Mouse (Mus musculus) hindbrain, embryonic 15.5 days (tissue): ENCODE results near the gene Loxl1. TPM values are rescaled to one million over a fixed set of nuclear protein-coding genes. Genes with fewer than 3 reads are reported as not detected.

ENCODE experiments used
- ATAC-seq: fragments of 200-750 bp; cut with Nextera tagmentation; 2 replicates; pipeline ENCODE4 v1.8.0; 2017; ENCODE audit warnings: low read depth, moderate number of reproducible peaks, moderate TSS enrichment; ENCODE audit not compliant: low FRiP score
- H3K27ac ChIP-seq: fragments of 300-500 bp; sonication (generic); replicated peaks from 2 replicates; pipeline ENCODE4 v1.5.1; 2015; ENCODE audit warnings: mild to moderate bottlenecking, inconsistent platforms
- H3K27me3 ChIP-seq: fragments of 300-500 bp; sonication (generic); 2 replicates; pipeline ENCODE4 v1.6.1; 2015; ENCODE audit warnings: control low read depth, inconsistent platforms
- H3K36me3 ChIP-seq: fragments of 300-500 bp; sonication (generic); 2 replicates; pipeline ENCODE4 v1.6.1; 2015; ENCODE audit warnings: control low read depth, inconsistent platforms
- H3K4me1 ChIP-seq: fragments of 300-500 bp; sonication (generic); replicated peaks from 2 replicates; pipeline ENCODE4 v1.6.1; 2015; ENCODE audit warnings: control low read depth, inconsistent platforms
- H3K4me2 ChIP-seq: fragments of 300-500 bp; sonication (generic); 2 replicates; pipeline ENCODE4 v1.6.1; 2015; ENCODE audit warnings: moderate library complexity, mild to moderate bottlenecking, inconsistent platforms
- H3K4me3 ChIP-seq: fragments of 300-500 bp; sonication (generic); 2 replicates; pipeline ENCODE4 v1.5.1; 2015; ENCODE audit warnings: mild to moderate bottlenecking, inconsistent platforms
- H3K9ac ChIP-seq: fragments of 300-500 bp; sonication (generic); 2 replicates; pipeline ENCODE4 v1.6.1; 2015; ENCODE audit warnings: inconsistent platforms
- H3K9me3 ChIP-seq: fragments of 300-500 bp; sonication (generic); 2 replicates; pipeline ENCODE4 v1.6.1; 2016; ENCODE audit warnings: control low read depth, inconsistent platforms
- WGBS: fragments of 180-500 bp; shearing (Covaris S2); methylation state at CpG from one replicate; pipeline ENCODE4 v1.1.7; 2015; 5-methylcytosine and 5-hydroxymethylcytosine counted together
- polyA plus RNA-seq: library from polyadenylated mRNA; unstranded; fragments of >200 nt; fragmentation: Nextera tagmentation; extraction: Ambion mirVana; gene quantifications from 2 replicates; pipeline ENCODE4 v1.2.1, GENCODE M21; 2015

Gene Loxl1
- polyA plus RNA-seq, 1 experiment from 2014 or later, result 10.7 TPM

DNA sequence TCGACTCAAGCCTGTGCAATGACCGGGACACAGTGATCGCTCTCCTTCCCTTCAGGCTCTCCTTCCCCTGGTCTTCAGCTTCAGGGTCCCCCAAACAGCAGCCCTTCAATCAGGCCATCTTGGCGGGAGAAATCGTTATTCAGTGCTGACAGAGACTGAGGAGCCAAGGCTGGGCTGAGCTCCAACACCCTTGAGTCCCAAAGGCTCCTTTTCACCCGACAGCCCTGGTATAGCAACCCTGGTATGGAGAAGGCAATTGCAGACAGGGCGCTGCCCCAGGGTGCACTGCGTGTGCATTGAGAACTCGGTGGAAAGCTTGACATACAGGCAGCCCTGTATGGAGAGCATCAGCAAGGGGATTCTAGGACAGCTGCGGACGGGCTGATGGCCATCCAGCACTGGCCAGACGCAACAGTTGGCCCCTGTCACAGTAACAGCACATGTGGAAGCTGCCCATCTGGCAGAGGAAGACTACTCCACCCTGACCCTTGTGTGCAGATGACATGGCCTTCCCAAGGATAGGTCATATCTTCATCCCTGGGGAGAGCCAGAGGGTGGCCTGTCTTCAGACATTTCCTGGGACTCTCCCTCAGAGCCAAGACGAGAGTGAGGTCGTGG is 2.8 kb downstream of the Loxl1 start:
- peaks cover 54% of the 10 kb centered on the region for H3K4me1 ChIP-seq

GRCm38 (mm10) chr9:58308395-58308794 is 4.6 kb downstream of the Loxl1 start:
- no peak overlapping the region for H3K4me3 ChIP-seq
- no peaks in the 10 kb centered on the region for H3K9me3 ChIP-seq
- ATAC-seq, result no peak
- WGBS, result 39% methylated on average over 6 of the region's 6 CpGs
- peaks cover 56% of the 10 kb centered on the region for H3K4me1 ChIP-seq
- H3K36me3 ChIP-seq, result no peaks in the 10 kb centered on the region
- H3K9ac ChIP-seq, result no peak overlapping the region
- H3K27me3 ChIP-seq, result peaks cover 22% of the 10 kb centered on the region
- H3K4me2 ChIP-seq, result no peak overlapping the region
- H3K27ac ChIP-seq, result no peak overlapping the region

More for the DNA sequence above, 2.8 kb downstream of the Loxl1 start:
- Histone ChIP-seq H3K4me2 (no peak overlapping the region; the same call in 1 of the 2 replicates), H3K9me3 (no peaks in the 10 kb centered on the region), H3K4me3 (no peak overlapping the region), H3K27ac (no peak overlapping the region), H3K27me3 (peaks cover 25% of the 10 kb centered on the region), H3K36me3 (no peaks in the 10 kb centered on the region), H3K9ac (no peak overlapping the region)
- WGBS, result 65% methylated on average over 14 of the region's 14 CpGs
- no peak for ATAC-seq

- no peak overlapping the region for H3K4me3 ChIP-seq
- H3K4me1 ChIP-seq, result peaks cover 37% of the 10 kb centered on the region
- H3K27me3 ChIP-seq, result peaks cover 5% of the 10 kb centered on the region; the same call in 1 of the 2 replicates
- H3K36me3 ChIP-seq, result no peaks in the 10 kb centered on the region
- H3K27ac ChIP-seq, result no peak overlapping the region
- H3K9me3 ChIP-seq, result no peaks in the 10 kb centered on the region
- H3K4me2 ChIP-seq, result no peak overlapping the region
- 30% methylated on average over 6 of the region's 6 CpGs for whole genome bisulfite sequencing
- no peak overlapping the region for H3K9ac ChIP-seq
- no peak for ATAC-seq
Observed at GRCm38 (mm10) chr9:58305686-58306085, 7.3 kb downstream of the Loxl1 start.

DNA sequence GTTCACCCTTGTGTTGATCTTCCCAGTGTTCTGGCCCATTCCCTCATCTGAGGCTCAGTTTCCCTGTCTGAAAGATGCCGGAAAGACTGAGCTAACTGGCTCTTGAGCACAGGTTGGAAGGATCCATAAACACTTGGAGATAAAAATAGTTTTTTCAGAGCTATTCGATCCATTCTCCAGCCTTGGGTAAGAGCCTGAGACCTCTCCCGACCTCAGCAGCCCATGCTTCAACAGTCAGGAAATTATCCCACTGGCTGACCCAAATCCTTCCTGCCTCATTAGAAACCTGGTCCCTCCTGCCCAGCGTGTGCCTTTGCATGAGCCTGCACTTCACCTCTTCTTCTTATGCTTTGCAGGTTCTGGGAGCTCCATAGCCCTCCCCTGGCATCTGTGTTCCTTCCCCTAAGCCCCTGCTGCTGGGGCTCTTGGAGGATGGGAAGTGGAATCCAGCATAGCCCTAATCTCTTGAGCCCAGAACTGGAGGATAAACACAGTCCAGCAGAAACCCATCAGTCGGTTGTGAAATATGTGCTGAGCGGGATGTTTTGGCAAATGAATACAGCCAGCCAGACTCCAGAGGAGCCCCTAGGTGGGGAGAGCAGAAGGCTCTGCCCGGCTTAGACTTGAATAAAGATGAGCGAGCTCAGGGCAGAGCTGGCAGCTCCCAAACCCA is 9.3 kb downstream of the Loxl1 start:
- 58% methylated on average over 8 of the region's 8 CpGs for WGBS
- Histone ChIP-seq H3K4me2 (no peak overlapping the region), H3K4me1 (peaks cover 32% of the 10 kb centered on the region), H3K27ac (0 out of 2 replicates have a peak overlapping the region, but pooled peaks have one; percentile 22), H3K9ac (no peak overlapping the region), H3K36me3 (no peaks in the 10 kb centered on the region), H3K27me3 (no peaks in the 10 kb centered on the region), H3K4me3 (no peak overlapping the region), H3K9me3 (no peaks in the 10 kb centered on the region)
- no peak for ATAC-seq

- no peak overlapping the region for H3K4me2 ChIP-seq
- WGBS, result 67% methylated on average over 5 of the region's 5 CpGs
- no peak overlapping the region for H3K27ac ChIP-seq
- H3K4me3 ChIP-seq, result no peak overlapping the region
- H3K27me3 ChIP-seq, result no peaks in the 10 kb centered on the region
- peaks cover 26% of the 10 kb centered on the region for H3K4me1 ChIP-seq
- H3K9me3 ChIP-seq, result no peaks in the 10 kb centered on the region
- no peaks in the 10 kb centered on the region for H3K36me3 ChIP-seq
- H3K9ac ChIP-seq, result no peak overlapping the region
- 0 out of 2 replicates have a peak, but pooled peaks have one; percentile 19 for ATAC-seq
Observed at GRCm38 (mm10) chr9:58303115-58303514, 9.9 kb downstream of the Loxl1 start.

- no peak overlapping the region for H3K27ac ChIP-seq
- WGBS, result 58% methylated on average over 2 of the region's 2 CpGs
- no peak for ATAC-seq
Observed at GRCm38 (mm10) chr9:58299356-58299799, 13.6 kb downstream of the Loxl1 start.

DNA sequence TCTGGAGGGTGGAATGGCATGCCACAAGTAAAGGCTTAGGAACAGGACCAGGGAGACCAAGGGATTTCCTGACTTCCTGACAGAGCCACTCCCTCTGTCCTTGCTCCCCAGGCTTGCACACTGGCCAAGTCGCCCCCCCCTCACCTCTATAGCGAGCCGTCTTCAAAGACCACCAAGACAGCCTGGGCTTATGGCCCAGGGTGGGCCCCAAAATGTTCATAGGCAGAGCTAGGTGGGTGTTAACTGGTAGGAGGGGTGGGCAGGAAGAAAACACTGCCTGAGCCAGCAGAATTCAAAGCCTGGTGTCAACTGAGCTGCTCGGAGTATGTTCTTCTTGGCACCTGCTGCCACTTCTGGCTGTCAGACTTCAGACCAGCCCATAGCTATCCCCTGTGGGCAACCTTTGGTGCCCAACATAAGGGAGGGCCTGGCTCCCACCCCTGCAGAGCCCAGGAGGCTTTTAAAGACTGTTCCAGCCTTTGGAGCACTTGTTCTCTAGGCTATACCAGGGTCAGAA is 15.0 kb downstream of the Loxl1 start:
- Histone ChIP-seq H3K36me3 (no peaks in the 10 kb centered on the region), H3K4me2 (no peak overlapping the region), H3K9ac (no peak overlapping the region), H3K9me3 (no peaks in the 10 kb centered on the region), H3K27me3 (no peaks in the 10 kb centered on the region), H3K4me1 (no peaks in the 10 kb centered on the region), H3K27ac (no peak overlapping the region), H3K4me3 (no peak overlapping the region)
- ATAC-seq, result no peak
- 80% methylated on average over 4 of the region's 4 CpGs for WGBS

More at GRCm38 (mm10) chr9:58299356-58299799, 13.6 kb downstream of the Loxl1 start:
- no peak overlapping the region for H3K9ac ChIP-seq
- H3K9me3 ChIP-seq, result no peaks in the 10 kb centered on the region
- H3K4me1 ChIP-seq, result peaks cover 9% of the 10 kb centered on the region
- no peaks in the 10 kb centered on the region for H3K27me3 ChIP-seq
- H3K4me3 ChIP-seq, result no peak overlapping the region
- H3K4me2 ChIP-seq, result no peak overlapping the region
- no peaks in the 10 kb centered on the region for H3K36me3 ChIP-seq

- 93% methylated on average over 6 of the region's 6 CpGs for WGBS
- Histone ChIP-seq H3K4me3 (no peak overlapping the region), H3K4me2 (no peak overlapping the region), H3K27ac (no peak overlapping the region), H3K36me3 (no peaks in the 10 kb centered on the region), H3K4me1 (no peaks in the 10 kb centered on the region), H3K9me3 (no peaks in the 10 kb centered on the region), H3K27me3 (no peaks in the 10 kb centered on the region), H3K9ac (no peak overlapping the region)
- no peak for ATAC-seq
Observed at GRCm38 (mm10) chr9:58297065-58297464, 15.9 kb downstream of the Loxl1 start.

GRCm38 (mm10) chr9:58295766-58296361 is 17.1 kb downstream of the Loxl1 start:
- no peaks in the 10 kb centered on the region for H3K36me3 ChIP-seq
- 28% methylated on average over 9 of the region's 9 CpGs for WGBS
- no peak overlapping the region for H3K4me2 ChIP-seq
- no peaks in the 10 kb centered on the region for H3K4me1 ChIP-seq
- H3K9me3 ChIP-seq, result no peaks in the 10 kb centered on the region
- H3K27me3 ChIP-seq, result no peaks in the 10 kb centered on the region
- H3K27ac ChIP-seq, result peak overlapping the region; percentile 1; the same call in 1 of the 2 replicates
- no peak overlapping the region for H3K9ac ChIP-seq
- ATAC-seq, result 0 out of 2 replicates have a peak, but pooled peaks have one; percentile 48
- H3K4me3 ChIP-seq, result no peak overlapping the region

- Histone ChIP-seq H3K4me2 (no peak overlapping the region), H3K4me3 (no peak overlapping the region), H3K9ac (no peak overlapping the region), H3K36me3 (no peaks in the 10 kb centered on the region), H3K9me3 (no peaks in the 10 kb centered on the region), H3K27ac (no peak overlapping the region), H3K27me3 (no peaks in the 10 kb centered on the region), H3K4me1 (no peaks in the 10 kb centered on the region)
- WGBS, result 81% methylated on average over 3 of the region's 3 CpGs
- ATAC-seq, result no peak
Observed at GRCm38 (mm10) chr9:58295345-58295744, 17.6 kb downstream of the Loxl1 start.

- no peaks in the 10 kb centered on the region for H3K27me3 ChIP-seq
- no peak overlapping the region for H3K4me3 ChIP-seq
- H3K9me3 ChIP-seq, result no peaks in the 10 kb centered on the region
- no peaks in the 10 kb centered on the region for H3K4me1 ChIP-seq
- H3K9ac ChIP-seq, result no peak overlapping the region
- WGBS, result 43% methylated on average over 7 of the region's 7 CpGs
- no peaks in the 10 kb centered on the region for H3K36me3 ChIP-seq
- no peak overlapping the region for H3K27ac ChIP-seq
- no peak overlapping the region for H3K4me2 ChIP-seq
- no peak for ATAC-seq
Observed at GRCm38 (mm10) chr9:58294527-58294926, 18.5 kb downstream of the Loxl1 start.

GRCm38 (mm10) chr9:58289901-58290300 is 23.1 kb downstream of the Loxl1 start:
- no peaks in the 10 kb centered on the region for H3K27me3 ChIP-seq
- ATAC-seq, result no peak
- WGBS, result 84% methylated on average over 2 of the region's 2 CpGs
- H3K9ac ChIP-seq, result no peak overlapping the region
- no peak overlapping the region for H3K4me3 ChIP-seq
- H3K9me3 ChIP-seq, result no peaks in the 10 kb centered on the region
- no peaks in the 10 kb centered on the region for H3K36me3 ChIP-seq
- H3K4me1 ChIP-seq, result no peaks in the 10 kb centered on the region
- H3K27ac ChIP-seq, result no peak overlapping the region
- H3K4me2 ChIP-seq, result no peak overlapping the region
